Mouse (Mus musculus): ENCODE measurements at regions not wholly inside any gene's neighbourhood (a gene's known extent, or its start where the extent isn't known, plus 50 kb on each side); places are given as distances from the start of the nearest gene placed in this dataset.

DNA sequence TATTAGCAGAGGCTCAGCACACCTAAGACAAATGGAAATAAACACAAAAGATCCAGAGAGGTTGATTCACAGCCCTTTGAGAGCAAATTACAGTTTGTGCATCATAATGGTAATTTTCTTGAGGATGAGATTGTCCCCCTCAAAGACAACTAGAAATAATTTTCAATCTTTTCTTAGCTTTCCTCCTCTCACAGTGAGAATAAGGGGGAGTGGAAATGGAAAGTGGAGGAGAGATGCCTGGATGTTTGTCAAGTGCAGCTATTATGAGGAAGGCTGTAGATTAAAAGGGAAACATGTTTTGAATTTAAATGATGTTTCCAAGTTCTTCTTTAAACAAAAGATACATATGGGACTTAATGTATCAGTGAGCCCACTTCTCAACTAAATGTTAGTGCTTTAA lies 2672.3 kb upstream of the Gm6569 start:
- TF ChIP-seq CTCF (IDR thresholded peaks at IDR 0.05; ENCODE audit: extremely low read depth, insufficient read length, insufficient replicate concordance, low read depth, low read length) (no peak), POLR2A (IDR thresholded peaks at IDR 0.05; ENCODE audit: low read depth, low read length) (no peak)
